Mouse (Mus musculus) limb, embryonic 10.5 days (tissue): ENCODE results near the gene Gm2026. TPM values are rescaled to one million over a fixed set of nuclear protein-coding genes. Genes with fewer than 3 reads are reported as not detected.
"Not testable (repeated sequence)": the region's sequence is repeated elsewhere in the genome, so short reads cannot be mapped to it uniquely, and the experiment has no call there.

Experiments used
- DNase-seq: peaks from one replicate; pipeline ENCODE4 v3.0.0-alpha.2; 2017; ENCODE audit warnings: low spot score
- H3K27ac ChIP-seq: fragments of 300-500 bp; sonication (generic); 2 replicates; pipeline ENCODE4 v1.5.1; 2016; ENCODE audit warnings: mild to moderate bottlenecking
- H3K27me3 ChIP-seq: fragments of 300-500 bp; sonication (generic); 2 replicates; pipeline ENCODE4 v1.6.1; 2016; ENCODE audit warnings: low read depth, mild to moderate bottlenecking; ENCODE audit not compliant: poor library complexity, severe bottlenecking
- H3K36me3 ChIP-seq: fragments of 300-500 bp; sonication (generic); 2 replicates; pipeline ENCODE4 v1.6.1; 2016; ENCODE audit warnings: mild to moderate bottlenecking, moderate library complexity
- H3K4me1 ChIP-seq: fragments of 300-500 bp; sonication (generic); 2 replicates; pipeline ENCODE4 v1.6.1; 2016
- H3K4me3 ChIP-seq: fragments of 300-500 bp; sonication (generic); 2 replicates; pipeline ENCODE4 v1.5.1; 2016; ENCODE audit warnings: mild to moderate bottlenecking, moderate library complexity
- H3K9me3 ChIP-seq: fragments of 300-500 bp; sonication (generic); replicated peaks from 2 replicates; pipeline ENCODE4 v1.6.1; 2016; ENCODE audit warnings: mild to moderate bottlenecking
- WGBS: fragments of 180-500 bp; shearing (Covaris S2); methylation state at CpG from one replicate; pipeline ENCODE4 v1.1.7; 2016; 5-methylcytosine and 5-hydroxymethylcytosine counted together
- polyA plus RNA-seq: library from polyadenylated mRNA; unstranded; fragments of >200 nt; fragmentation: Nextera tagmentation; extraction: Ambion mirVana; gene quantifications from 2 replicates; pipeline ENCODE4 v1.2.1, GENCODE M21; 2016

The Gm2026 gene
- polyA plus RNA-seq = 30.4 and 30.7 TPM in 2 replicates

DNA sequence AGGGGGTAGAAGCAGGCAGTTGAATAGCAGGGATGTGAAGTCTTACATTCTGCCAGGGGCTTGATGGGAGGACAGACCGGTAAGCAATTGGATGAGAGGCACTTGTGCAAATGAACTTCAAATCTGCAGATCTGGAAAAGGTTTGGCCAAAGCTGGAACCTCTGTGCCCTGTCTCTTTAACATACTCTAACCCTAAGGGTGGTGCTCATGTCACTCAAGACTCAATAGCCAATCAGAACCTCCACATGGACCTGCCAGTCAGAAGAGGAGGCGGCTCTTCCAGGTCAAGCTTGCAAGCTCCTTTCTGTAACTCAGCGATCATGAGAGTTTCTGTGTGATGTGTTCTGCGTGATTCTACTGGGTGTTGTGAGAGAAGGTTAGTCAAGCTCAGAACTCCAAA, at the start of gene Gm2026:
Gm2026 (plus strand) TSS at position 301 of the 400 bp plus-strand sequence.
- H3K4me1 ChIP-seq, H3K4me3 ChIP-seq, DNase-seq, H3K27ac ChIP-seq, H3K9me3 ChIP-seq, H3K27me3 ChIP-seq, H3K36me3 ChIP-seq: not testable (repeated sequence)
- WGBS = no CpG with 5 or more reads among the region's 4 CpGs

DNA sequence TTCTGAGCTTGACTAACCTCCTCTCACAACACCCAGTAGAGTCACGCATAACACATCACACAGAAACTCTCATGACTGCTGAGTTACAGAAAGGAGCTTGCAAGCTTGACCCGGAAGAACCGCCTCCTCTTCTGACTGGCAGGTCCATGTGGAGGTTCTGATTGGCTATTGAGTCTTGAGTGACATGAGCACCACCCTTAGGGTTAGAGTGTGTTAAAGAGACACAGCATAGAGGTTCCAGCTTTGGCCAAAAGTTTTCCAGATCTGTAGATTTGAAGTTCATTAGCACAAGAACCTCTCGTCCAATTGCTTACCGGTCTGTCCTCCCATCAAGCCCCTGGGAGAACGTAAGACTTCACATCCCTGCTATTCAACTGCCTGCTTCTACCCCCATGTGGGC, 34.1 kb upstream of the Gm2026 start, which contains the start of gene Zfp966:
Zfp966 (minus strand) TSS at position 101 of the 400 bp plus-strand sequence.
- not testable (repeated sequence) for H3K27ac ChIP-seq, H3K9me3 ChIP-seq, DNase-seq, H3K4me3 ChIP-seq, H3K27me3 ChIP-seq, H3K36me3 ChIP-seq, H3K4me1 ChIP-seq
- WGBS = no CpG with 5 or more reads among the region's 6 CpGs

Other genes with a start within 250 kb of the Gm2026 start
- not detected in 2 replicates for gene Gm2007, start 223.8 kb upstream of the Gm2026 start, polyA plus RNA-seq
- gene Gm14288, start 164.2 kb upstream of the Gm2026 start, polyA plus RNA-seq = 0.26 and 1.1 TPM in 2 replicates
- gene Gm6710, start 96.1 kb upstream of the Gm2026 start, polyA plus RNA-seq = 20.3 and 23.1 TPM in 2 replicates
- 5.3 and 6.8 TPM in 2 replicates for gene Zfp966, start 34.2 kb upstream of the Gm2026 start, polyA plus RNA-seq
- gene Gm2004, start 184.5 kb downstream of the Gm2026 start, polyA plus RNA-seq = 1.6 TPM in 1 of 2 replicates, not detected in the other